Mouse (Mus musculus) CD4-positive, CD25-positive, alpha-beta regulatory T cell, adult 4 months (primary cell): Measurements from ENCODE around the gene Slc7a11. TPM values are rescaled to one million over a fixed set of nuclear protein-coding genes. Genes with fewer than 3 reads are reported as not detected.

Source experiments
- ATAC-seq: one replicate; pipeline ENCODE4 v1.8.0; 2017
- polyA plus RNA-seq, 2 experiments: library from polyadenylated mRNA; unstranded; fragments of 100-300 nt; shearing (Covaris generic); gene quantifications; one replicate each; pipeline ENCODE4 v1.2.1; 2017

Slc7a11 gene
- polyA plus RNA-seq, 2 experiments from 2014 or later: 0.14 to 0.39 TPM

- ATAC-seq: no peak
Measured at GRCm38 (mm10) chr3:50132204-50132603, 311.2 kb downstream of the Slc7a11 start.

GRCm38 (mm10) chr3:50130319-50130718, 313.1 kb downstream of the Slc7a11 start:
- ATAC-seq: no peak

- no peak for ATAC-seq
Measured at GRCm38 (mm10) chr3:50121001-50121400, 322.4 kb downstream of the Slc7a11 start.

- ATAC-seq: no peak
Measured at GRCm38 (mm10) chr3:50116266-50116665, 327.1 kb downstream of the Slc7a11 start.

- ATAC-seq: no peak
Measured at GRCm38 (mm10) chr3:50105509-50105908, 337.9 kb downstream of the Slc7a11 start.

- ATAC-seq: no peak
Measured at GRCm38 (mm10) chr3:50094404-50095092, 348.9 kb downstream of the Slc7a11 start.

- ATAC-seq: no peak
Measured at GRCm38 (mm10) chr3:50076979-50077378, 366.4 kb downstream of the Slc7a11 start.

GRCm38 (mm10) chr3:50063396-50063795, 380.0 kb downstream of the Slc7a11 start:
- no peak for ATAC-seq

- no peak for ATAC-seq
Measured at GRCm38 (mm10) chr3:50044666-50045065, 398.7 kb downstream of the Slc7a11 start.

GRCm38 (mm10) chr3:50044160-50044559, 399.3 kb downstream of the Slc7a11 start:
- no peak for ATAC-seq

GRCm38 (mm10) chr3:50041141-50041540, 402.3 kb downstream of the Slc7a11 start:
- no peak for ATAC-seq

- no peak for ATAC-seq
Measured at GRCm38 (mm10) chr3:50035875-50036528, 407.4 kb downstream of the Slc7a11 start.

GRCm38 (mm10) chr3:50033325-50033724, 410.1 kb downstream of the Slc7a11 start:
- no peak for ATAC-seq

GRCm38 (mm10) chr3:50026039-50026438, 417.4 kb downstream of the Slc7a11 start:
- ATAC-seq: no peak

GRCm38 (mm10) chr3:50014396-50014795, 429.0 kb downstream of the Slc7a11 start:
- ATAC-seq: no peak

- ATAC-seq: no peak
Measured at GRCm38 (mm10) chr3:50012012-50012411, 431.4 kb downstream of the Slc7a11 start.

- no peak for ATAC-seq
Measured at GRCm38 (mm10) chr3:50003970-50004683, 439.3 kb downstream of the Slc7a11 start.

- no peak for ATAC-seq
Measured at GRCm38 (mm10) chr3:50002067-50002466, 441.3 kb downstream of the Slc7a11 start.

- ATAC-seq: no peak
Measured at GRCm38 (mm10) chr3:50001635-50002034, 441.8 kb downstream of the Slc7a11 start.

- ATAC-seq: no peak
Measured at GRCm38 (mm10) chr3:49992891-49993290, 450.5 kb downstream of the Slc7a11 start.

GRCm38 (mm10) chr3:49987236-49987635, 456.2 kb downstream of the Slc7a11 start:
- no peak for ATAC-seq

GRCm38 (mm10) chr3:49984795-49985194, 458.6 kb downstream of the Slc7a11 start:
- no peak for ATAC-seq

GRCm38 (mm10) chr3:49983429-49984268, 459.8 kb downstream of the Slc7a11 start:
- no peak for ATAC-seq
